Mouse (Mus musculus): ENCODE measurements around the gene Prf1. TPM values are rescaled to one million over a fixed set of nuclear protein-coding genes. Genes with fewer than 3 reads are reported as not detected.
A peak's percentile ranks its signal among the peaks of the same experiment; 100 is the strongest.

The Prf1 gene
- total and polyA plus RNA-seq, 3 experiments: 0.23 to 1.3 (median 0.32) TPM

GRCm38 (mm10) chr10:61277918-61278674 is 19.5 kb upstream of the Prf1 start:
- TF ChIP-seq CTCF (IDR thresholded peaks at IDR 0.05) (no peak), POLR2A (IDR thresholded peaks at IDR 0.05; ENCODE audit: insufficient read depth, low read depth, low read length) (no peak), EP300 (IDR thresholded peaks at IDR 0.05; ENCODE audit: insufficient read depth, low read depth, low read length) (0 out of 2 replicates have a peak, but pooled peaks have one; percentile 58)
- Histone ChIP-seq H3K4me1 (ENCODE audit: control insufficient read depth, insufficient read depth, low read length) (peaks cover 4% of the 10 kb centered on the region), H3K36me3 (ENCODE audit: control insufficient read depth, insufficient read depth, low read length) (no peaks in the 10 kb centered on the region), H3K27me3 (ENCODE audit: control insufficient read depth, insufficient read depth, low read length) (no peaks in the 10 kb centered on the region), H3K79me2 (replicated peaks; ENCODE audit: control insufficient read depth, insufficient read depth, low read length) (no peaks in the 10 kb centered on the region), H3K9ac (ENCODE audit: low read depth, low read length) (no peak overlapping the region), H3K27ac (0 out of 2 replicates have a peak overlapping the region, but pooled peaks have one; percentile 9), H3K4me3 (no peak overlapping the region)
- DNase-seq: peak; percentile 70 to 84
- intact Hi-C loops (cut with DNase I): no loop called here
- WGBS: 29% methylated on average over 14 of the region's 14 CpGs

DNA sequence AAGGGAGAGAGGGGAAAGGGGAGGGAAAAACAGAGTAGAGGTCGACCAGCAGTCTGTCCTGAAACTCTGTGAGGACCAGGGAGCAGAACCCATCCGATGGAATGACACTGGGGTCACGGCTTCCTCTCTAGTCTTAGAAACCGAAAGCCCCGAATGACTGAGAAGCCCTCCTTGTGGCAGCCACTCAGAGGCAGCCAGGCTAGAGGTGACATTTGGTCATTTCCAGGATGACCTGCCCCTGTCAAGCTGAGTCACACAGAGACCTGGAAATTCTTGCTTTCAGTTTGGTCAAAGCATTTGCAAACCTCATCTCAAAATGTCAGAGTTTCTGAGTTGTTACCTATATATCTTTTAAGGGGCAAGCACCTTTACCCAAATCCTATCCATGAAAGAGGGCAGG is 16.5 kb upstream of the Prf1 start:
- peaks cover 10% of the 10 kb centered on the region for H3K4me1 ChIP-seq (ENCODE audit: control insufficient read depth, insufficient read depth, low read length)
- no peaks in the 10 kb centered on the region for H3K79me2 ChIP-seq (replicated peaks; ENCODE audit: control insufficient read depth, insufficient read depth, low read length)
- TF ChIP-seq CTCF (IDR thresholded peaks at IDR 0.05) (no peak), POLR2A (IDR thresholded peaks at IDR 0.05; ENCODE audit: insufficient read depth, low read depth, low read length) (no peak), EP300 (IDR thresholded peaks at IDR 0.05; ENCODE audit: insufficient read depth, low read depth, low read length) (no peak)
- H3K9ac ChIP-seq (ENCODE audit: low read depth, low read length): no peak overlapping the region
- no peak for DNase-seq
- intact Hi-C loops (cut with DNase I): no loop called here
- no peak overlapping the region for H3K4me3 ChIP-seq
- H3K27me3 ChIP-seq (ENCODE audit: control insufficient read depth, insufficient read depth, low read length): no peaks in the 10 kb centered on the region
- H3K36me3 ChIP-seq (ENCODE audit: control insufficient read depth, insufficient read depth, low read length): no peaks in the 10 kb centered on the region
- no peak overlapping the region for H3K27ac ChIP-seq
- WGBS: 69% methylated on average over 5 of the region's 5 CpGs

DNA sequence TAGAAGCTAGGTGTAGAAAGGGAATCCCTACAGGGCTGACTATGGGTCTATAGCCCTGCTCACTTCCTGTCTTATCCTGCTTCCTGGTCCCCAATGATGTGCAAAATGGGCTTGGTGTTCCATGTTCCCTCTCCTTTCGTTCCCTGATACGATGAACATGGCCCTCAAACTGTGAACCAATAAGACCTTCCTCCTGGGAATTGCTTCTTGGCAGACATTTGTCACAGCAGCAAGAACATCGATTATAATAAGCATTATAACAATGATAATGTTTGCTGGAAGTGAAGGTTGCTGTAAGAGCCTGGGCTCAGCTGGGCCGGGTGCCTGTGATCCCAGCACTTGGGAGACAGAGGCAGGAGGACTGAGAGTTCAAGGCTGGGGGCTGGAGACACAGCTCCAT is 13.3 kb upstream of the Prf1 start:
- 68% methylated on average over 4 of the region's 4 CpGs for WGBS
- H3K27ac ChIP-seq: no peak overlapping the region
- no peak overlapping the region for H3K9ac ChIP-seq (ENCODE audit: low read depth, low read length)
- no peaks in the 10 kb centered on the region for H3K36me3 ChIP-seq (ENCODE audit: control insufficient read depth, insufficient read depth, low read length)
- intact Hi-C loops (cut with DNase I): no loop called here
- H3K27me3 ChIP-seq (ENCODE audit: control insufficient read depth, insufficient read depth, low read length): no peaks in the 10 kb centered on the region
- no peak for TF ChIP-seq EP300 (IDR thresholded peaks at IDR 0.05; ENCODE audit: insufficient read depth, low read depth, low read length)
- TF ChIP-seq CTCF (IDR thresholded peaks at IDR 0.05): no peak
- no peak for TF ChIP-seq POLR2A (IDR thresholded peaks at IDR 0.05; ENCODE audit: insufficient read depth, low read depth, low read length)
- H3K4me3 ChIP-seq: no peak overlapping the region
- peaks cover 7% of the 10 kb centered on the region for H3K4me1 ChIP-seq (ENCODE audit: control insufficient read depth, insufficient read depth, low read length)
- no peaks in the 10 kb centered on the region for H3K79me2 ChIP-seq (replicated peaks; ENCODE audit: control insufficient read depth, insufficient read depth, low read length)
- no peak for DNase-seq

- H3K36me3 ChIP-seq (ENCODE audit: control insufficient read depth, insufficient read depth, low read length): no peaks in the 10 kb centered on the region
- no peaks in the 10 kb centered on the region for H3K79me2 ChIP-seq (replicated peaks; ENCODE audit: control insufficient read depth, insufficient read depth, low read length)
- H3K4me1 ChIP-seq (ENCODE audit: control insufficient read depth, insufficient read depth, low read length): peaks cover 7% of the 10 kb centered on the region
- TF ChIP-seq CTCF (IDR thresholded peaks at IDR 0.05) (no peak), EP300 (IDR thresholded peaks at IDR 0.05; ENCODE audit: insufficient read depth, low read depth, low read length) (no peak), POLR2A (IDR thresholded peaks at IDR 0.05; ENCODE audit: insufficient read depth, low read depth, low read length) (no peak)
- intact Hi-C loops (cut with DNase I): no loop called here
- no peak overlapping the region for H3K9ac ChIP-seq (ENCODE audit: low read depth, low read length)
- no peaks in the 10 kb centered on the region for H3K27me3 ChIP-seq (ENCODE audit: control insufficient read depth, insufficient read depth, low read length)
- no peak overlapping the region for H3K4me3 ChIP-seq
- H3K27ac ChIP-seq: no peak overlapping the region; the same call in 1 of the 2 replicates
- WGBS: 40% methylated on average over 11 of the region's 11 CpGs
- DNase-seq: peak; percentile 68 to 84
Observed at GRCm38 (mm10) chr10:61285271-61285670, 12.4 kb upstream of the Prf1 start.

- H3K27me3 ChIP-seq (ENCODE audit: control insufficient read depth, insufficient read depth, low read length): no peaks in the 10 kb centered on the region
- peaks cover 7% of the 10 kb centered on the region for H3K4me1 ChIP-seq (ENCODE audit: control insufficient read depth, insufficient read depth, low read length)
- TF ChIP-seq EP300 (IDR thresholded peaks at IDR 0.05; ENCODE audit: insufficient read depth, low read depth, low read length) (no peak), CTCF (IDR thresholded peaks at IDR 0.05) (no peak), POLR2A (IDR thresholded peaks at IDR 0.05; ENCODE audit: insufficient read depth, low read depth, low read length) (no peak)
- H3K27ac ChIP-seq: peak overlapping the region; percentile 48
- peak in 1 of 2 experiments; percentile 39 for DNase-seq
- no peaks in the 10 kb centered on the region for H3K79me2 ChIP-seq (replicated peaks; ENCODE audit: control insufficient read depth, insufficient read depth, low read length)
- intact Hi-C loops (cut with DNase I): no loop called here
- no peaks in the 10 kb centered on the region for H3K36me3 ChIP-seq (ENCODE audit: control insufficient read depth, insufficient read depth, low read length)
- H3K9ac ChIP-seq (ENCODE audit: low read depth, low read length): no peak overlapping the region
- no peak overlapping the region for H3K4me3 ChIP-seq
- 31% methylated on average over 7 of the region's 7 CpGs for WGBS
Observed at GRCm38 (mm10) chr10:61286246-61286645, 11.4 kb upstream of the Prf1 start.

GRCm38 (mm10) chr10:61290016-61290415 is 7.6 kb upstream of the Prf1 start:
- intact Hi-C loops (cut with DNase I): no loop called here
- H3K27ac ChIP-seq: no peak overlapping the region; the same call in 1 of the 2 replicates
- H3K79me2 ChIP-seq (replicated peaks; ENCODE audit: control insufficient read depth, insufficient read depth, low read length): no peaks in the 10 kb centered on the region
- no peak for DNase-seq
- H3K9ac ChIP-seq (ENCODE audit: low read depth, low read length): no peak overlapping the region
- no peaks in the 10 kb centered on the region for H3K27me3 ChIP-seq (ENCODE audit: control insufficient read depth, insufficient read depth, low read length)
- TF ChIP-seq CTCF (IDR thresholded peaks at IDR 0.05) (no peak), POLR2A (IDR thresholded peaks at IDR 0.05; ENCODE audit: insufficient read depth, low read depth, low read length) (no peak), EP300 (IDR thresholded peaks at IDR 0.05; ENCODE audit: insufficient read depth, low read depth, low read length) (no peak)
- no peak overlapping the region for H3K4me3 ChIP-seq
- peaks cover 6% of the 10 kb centered on the region for H3K4me1 ChIP-seq (ENCODE audit: control insufficient read depth, insufficient read depth, low read length)
- no peaks in the 10 kb centered on the region for H3K36me3 ChIP-seq (ENCODE audit: control insufficient read depth, insufficient read depth, low read length)
- WGBS: 33% methylated on average over 2 of the region's 2 CpGs

All from heart, adult 2 months (tissue).